Mouse (Mus musculus) bone marrow, adult 2 months (tissue): Measurements from ENCODE around the gene Gm973. TPM values are rescaled to one million over a fixed set of nuclear protein-coding genes. Genes with fewer than 3 reads are reported as not detected.
"Not testable (repeated sequence)": the region's sequence is repeated elsewhere in the genome, so short reads cannot be mapped to it uniquely, and the experiment has no call there.

Experiments used
- H3K27ac ChIP-seq: fragments of 200-500 bp; 2 replicates; pipeline ENCODE4 v1.5.1; 2012; ENCODE audit warnings: low read depth, mild to moderate bottlenecking, control low read depth, inconsistent platforms, low read length; ENCODE audit not compliant: control insufficient read depth, poor library complexity, insufficient read depth
- H3K4me1 ChIP-seq: fragments of 200-500 bp; 2 replicates; pipeline ENCODE4 v1.6.1; 2011; ENCODE audit warnings: low read length; ENCODE audit not compliant: control insufficient read depth, insufficient read depth
- H3K4me3 ChIP-seq: fragments of 200-500 bp; replicated peaks from 2 replicates; pipeline ENCODE3; 2011; ENCODE audit warnings: mild to moderate bottlenecking, low read depth, low read length, control low read depth; ENCODE audit not compliant: control insufficient read depth
- CTCF ChIP-seq: fragments of 200-500 bp; IDR thresholded peaks from 2 replicates; pipeline ENCODE4 v1.5.1; 2011; ENCODE audit warnings: low read length, control low read depth; ENCODE audit not compliant: control insufficient read depth, insufficient read depth
- POLR2A ChIP-seq: fragments of 200-500 bp; IDR thresholded peaks from 2 replicates; pipeline ENCODE4 v1.6.1; 2011; ENCODE audit warnings: low read depth, mild to moderate bottlenecking, control low read depth, low read length, borderline replicate concordance; ENCODE audit not compliant: control insufficient read depth
- WGBS: fragments of 180-500 bp; shearing (Covaris S2); methylation state at CpG from one replicate; pipeline ENCODE4 v1.1.7; 2018; 5-methylcytosine and 5-hydroxymethylcytosine counted together
- polyA plus RNA-seq: library from polyadenylated mRNA; stranded (reverse); fragments of >200 nt; gene quantifications from 2 replicates; pipeline ENCODE4 v1.2.4, GENCODE M21; 2011; ENCODE audit warnings: low replicate concordance; ENCODE audit not compliant: missing spikeins, insufficient read depth, insufficient read length

Gm973 gene
- polyA plus RNA-seq, 1 experiment, result not detected

GRCm38 (mm10) chr1:59625410-59625809 lies 109.3 kb downstream of the Gm973 start:
- TF ChIP-seq CTCF, result no peak
- no peak for TF ChIP-seq POLR2A
- 85% methylated on average over 5 of the region's 5 CpGs for WGBS
- H3K4me1 ChIP-seq, result no peaks in the 10 kb centered on the region
- no peak overlapping the region for H3K4me3 ChIP-seq
- H3K27ac ChIP-seq, result no peak overlapping the region

- TF ChIP-seq POLR2A (no peak), CTCF (no peak)
- 66% methylated on average over 6 of the region's 6 CpGs for WGBS
- no peaks in the 10 kb centered on the region; the same call in 1 of the 2 replicates for H3K4me1 ChIP-seq
- no peak overlapping the region for H3K4me3 ChIP-seq
- H3K27ac ChIP-seq, result no peak overlapping the region
Measured at GRCm38 (mm10) chr1:59629194-59629593, 113.1 kb downstream of the Gm973 start.

- not testable (repeated sequence) for H3K4me3 ChIP-seq, H3K4me1 ChIP-seq, H3K27ac ChIP-seq
- WGBS, result 94% methylated on average over 6 of the region's 6 CpGs
Measured at GRCm38 (mm10) chr1:59630356-59630755, 114.3 kb downstream of the Gm973 start.

- 64% methylated on average over 5 of the region's 5 CpGs for WGBS
Measured at GRCm38 (mm10) chr1:59631986-59632659, 116.1 kb downstream of the Gm973 start.

GRCm38 (mm10) chr1:59633056-59633455 lies 117.0 kb downstream of the Gm973 start:
- Histone ChIP-seq H3K4me3 (no peak overlapping the region), H3K27ac (no peak overlapping the region), H3K4me1 (no peaks in the 10 kb centered on the region; the same call in 1 of the 2 replicates)
- TF ChIP-seq CTCF, result no peak
- TF ChIP-seq POLR2A, result no peak
- WGBS, result 35% methylated on average over 6 of the region's 6 CpGs

More at GRCm38 (mm10) chr1:59631986-59632659, 116.1 kb downstream of the Gm973 start:
- TF ChIP-seq CTCF (no peak), POLR2A (no peak)
- no peak overlapping the region for H3K4me3 ChIP-seq
- H3K27ac ChIP-seq, result no peak overlapping the region
- H3K4me1 ChIP-seq, result no peaks in the 10 kb centered on the region; the same call in 1 of the 2 replicates

- WGBS, result 62% methylated on average over 1 of the region's 1 CpGs
- H3K27ac ChIP-seq, result no peak overlapping the region
- no peak for TF ChIP-seq CTCF
- no peak for TF ChIP-seq POLR2A
- H3K4me1 ChIP-seq, result no peaks in the 10 kb centered on the region; the same call in 1 of the 2 replicates
- no peak overlapping the region for H3K4me3 ChIP-seq
Measured at GRCm38 (mm10) chr1:59636349-59636748, 120.3 kb downstream of the Gm973 start.

GRCm38 (mm10) chr1:59638371-59638770 lies 122.3 kb downstream of the Gm973 start:
- H3K4me3 ChIP-seq, result no peak overlapping the region
- no peaks in the 10 kb centered on the region for H3K4me1 ChIP-seq
- H3K27ac ChIP-seq, result no peak overlapping the region
- TF ChIP-seq CTCF (no peak), POLR2A (no peak)
- 77% methylated on average over 3 of the region's 3 CpGs for WGBS

- 52% methylated on average over 1 of the region's 1 CpGs for WGBS
- TF ChIP-seq CTCF (no peak), POLR2A (no peak)
- no peak overlapping the region for H3K27ac ChIP-seq
- no peak overlapping the region for H3K4me3 ChIP-seq
- H3K4me1 ChIP-seq, result no peaks in the 10 kb centered on the region
Measured at GRCm38 (mm10) chr1:59642488-59642887, 126.4 kb downstream of the Gm973 start.

- not testable (repeated sequence) for H3K27ac ChIP-seq, H3K4me1 ChIP-seq, H3K4me3 ChIP-seq
- WGBS, result 85% methylated on average over 2 of the region's 2 CpGs
Measured at GRCm38 (mm10) chr1:59646502-59646901, 130.4 kb downstream of the Gm973 start.
